Mouse (Mus musculus): ENCODE data around the gene Efhd2. TPM values are rescaled to one million over a fixed set of nuclear protein-coding genes. Genes with fewer than 3 reads are reported as not detected.

Gene Efhd2
- polyA plus RNA-seq, 1 experiment from 2014 or later, result 138 TPM

DNA sequence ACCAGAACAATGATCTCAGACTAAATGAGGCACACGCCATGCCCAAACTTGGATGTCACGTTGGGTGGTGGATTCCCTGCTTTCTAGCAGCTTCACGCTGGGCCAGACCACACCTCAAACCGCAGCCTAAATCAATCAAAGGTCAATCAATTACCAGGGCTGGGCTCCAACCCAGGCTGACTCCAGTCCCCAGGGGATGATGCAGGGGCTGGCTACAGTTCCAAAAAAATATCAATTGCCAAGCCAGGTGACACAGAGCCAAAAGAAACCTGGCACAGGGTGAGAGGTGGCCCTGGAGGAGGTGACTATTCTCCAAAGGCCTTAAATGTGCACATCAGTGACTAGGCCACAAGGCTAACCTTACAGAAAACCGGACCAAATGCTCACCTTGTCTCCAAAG is 9.1 kb downstream of the Efhd2 start:
- ATAC-seq, result no peak
- Histone ChIP-seq H3K4me2 (replicated peaks) (no peak overlapping the region), H3K9ac (no peak overlapping the region), H3K27me3 (replicated peaks) (no peaks in the 10 kb centered on the region), H3K27ac (no peak overlapping the region), H3K4me1 (replicated peaks) (peaks cover 61% of the 10 kb centered on the region), H3K4me3 (replicated peaks) (no peak overlapping the region), H3K36me3 (peaks cover 12% of the 10 kb centered on the region; the same call in 1 of the 2 replicates), H3K9me3 (no peaks in the 10 kb centered on the region)
- WGBS, result 81% methylated on average over 5 of the region's 5 CpGs

GRCm38 (mm10) chr4:141865006-141865405 is 9.7 kb downstream of the Efhd2 start:
- Histone ChIP-seq H3K36me3 (peaks cover 12% of the 10 kb centered on the region; the same call in 1 of the 2 replicates), H3K4me3 (replicated peaks) (no peak overlapping the region), H3K27ac (no peak overlapping the region), H3K4me1 (replicated peaks) (peaks cover 55% of the 10 kb centered on the region), H3K9ac (no peak overlapping the region), H3K27me3 (replicated peaks) (no peaks in the 10 kb centered on the region), H3K9me3 (no peaks in the 10 kb centered on the region), H3K4me2 (replicated peaks) (no peak overlapping the region)
- 88% methylated on average over 5 of the region's 5 CpGs for WGBS
- no peak for ATAC-seq

DNA sequence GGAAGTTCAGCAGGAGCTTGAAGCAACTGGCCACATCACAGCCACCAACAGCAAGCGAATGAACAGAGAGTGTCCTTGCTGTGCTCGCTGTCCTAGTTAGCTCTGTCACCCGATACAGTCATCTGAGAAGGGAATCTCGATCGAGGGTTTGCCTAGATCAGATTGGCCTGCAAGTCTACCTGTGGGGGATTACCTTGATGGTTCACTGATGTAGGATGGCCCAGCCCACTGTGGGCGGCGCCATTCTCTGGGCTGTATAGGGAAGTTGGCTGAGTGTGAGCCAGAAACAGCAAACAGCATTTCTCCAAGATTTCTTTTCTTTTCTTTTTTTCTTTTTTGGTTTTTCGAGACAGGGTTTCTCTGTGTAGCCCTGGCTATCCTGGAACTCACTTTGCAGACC is 10.2 kb downstream of the Efhd2 start:
- 96% methylated on average over 8 of the region's 8 CpGs for WGBS
- H3K36me3 ChIP-seq, result peaks cover 12% of the 10 kb centered on the region; the same call in 1 of the 2 replicates
- no peaks in the 10 kb centered on the region for H3K9me3 ChIP-seq
- no peak overlapping the region for H3K4me3 ChIP-seq (replicated peaks)
- ATAC-seq, result no peak
- no peak overlapping the region for H3K27ac ChIP-seq
- H3K9ac ChIP-seq, result no peak overlapping the region
- no peak overlapping the region for H3K4me2 ChIP-seq (replicated peaks)
- no peaks in the 10 kb centered on the region for H3K27me3 ChIP-seq (replicated peaks)
- H3K4me1 ChIP-seq (replicated peaks), result peaks cover 50% of the 10 kb centered on the region

GRCm38 (mm10) chr4:141863726-141864280 is 10.9 kb downstream of the Efhd2 start:
- no peak for ATAC-seq
- no peak overlapping the region for H3K4me3 ChIP-seq (replicated peaks)
- peaks cover 13% of the 10 kb centered on the region; the same call in 1 of the 2 replicates for H3K36me3 ChIP-seq
- H3K27ac ChIP-seq, result peak overlapping the region; percentile 20
- no peaks in the 10 kb centered on the region for H3K27me3 ChIP-seq (replicated peaks)
- H3K9me3 ChIP-seq, result no peaks in the 10 kb centered on the region
- H3K4me2 ChIP-seq (replicated peaks), result no peak overlapping the region
- H3K9ac ChIP-seq, result no peak overlapping the region
- H3K4me1 ChIP-seq (replicated peaks), result peaks cover 46% of the 10 kb centered on the region
- 76% methylated on average over 7 of the region's 7 CpGs for WGBS

GRCm38 (mm10) chr4:141862867-141863266 is 11.9 kb downstream of the Efhd2 start:
- Histone ChIP-seq H3K4me1 (replicated peaks) (peaks cover 46% of the 10 kb centered on the region), H3K9ac (no peak overlapping the region), H3K36me3 (peaks cover 16% of the 10 kb centered on the region; the same call in 1 of the 2 replicates), H3K27me3 (replicated peaks) (no peaks in the 10 kb centered on the region), H3K9me3 (no peaks in the 10 kb centered on the region), H3K4me2 (replicated peaks) (no peak overlapping the region), H3K27ac (0 out of 2 replicates have a peak overlapping the region, but pooled peaks have one; percentile 22), H3K4me3 (replicated peaks) (no peak overlapping the region)
- no peak for ATAC-seq
- WGBS, result 86% methylated on average over 5 of the region's 5 CpGs

DNA sequence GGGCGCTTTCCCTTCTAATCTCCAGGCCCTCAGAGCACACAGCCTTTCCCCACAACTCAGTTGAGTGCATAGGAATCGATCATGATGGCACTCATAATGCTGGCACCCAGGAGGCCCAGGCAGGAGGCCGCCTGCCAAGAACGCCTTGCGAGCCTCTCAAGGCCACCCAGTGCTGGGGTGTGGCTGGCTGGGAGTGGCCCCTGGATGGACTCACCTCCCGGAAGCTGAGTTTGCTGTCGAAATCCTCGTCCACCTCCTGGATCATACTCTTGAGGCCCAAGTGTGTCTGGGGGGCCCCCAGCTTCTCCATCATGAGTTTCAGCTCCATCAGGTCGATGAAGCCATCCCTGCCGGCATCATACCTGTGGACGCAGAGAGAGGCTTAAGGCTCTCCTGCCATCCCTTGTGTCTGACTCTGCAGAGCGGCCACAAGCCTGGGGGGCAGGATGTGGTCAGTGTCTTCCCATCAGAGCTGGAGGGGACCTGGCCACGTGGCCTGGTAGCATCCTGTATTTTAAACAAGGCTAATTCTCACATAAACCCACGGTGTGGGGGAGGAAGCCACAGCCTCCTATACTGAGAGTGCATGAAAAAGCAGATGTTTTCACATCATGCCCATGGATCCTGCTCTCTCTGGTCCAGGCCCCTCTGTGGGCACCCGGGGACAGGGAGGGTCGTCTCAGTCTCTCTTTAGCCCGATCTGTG is 13.0 kb downstream of the Efhd2 start:
- WGBS, result 76% methylated on average over 17 of the region's 17 CpGs
- 0 out of 2 replicates have a peak overlapping the region, but pooled peaks have one; percentile 9 for H3K27ac ChIP-seq
- ATAC-seq, result no peak

DNA sequence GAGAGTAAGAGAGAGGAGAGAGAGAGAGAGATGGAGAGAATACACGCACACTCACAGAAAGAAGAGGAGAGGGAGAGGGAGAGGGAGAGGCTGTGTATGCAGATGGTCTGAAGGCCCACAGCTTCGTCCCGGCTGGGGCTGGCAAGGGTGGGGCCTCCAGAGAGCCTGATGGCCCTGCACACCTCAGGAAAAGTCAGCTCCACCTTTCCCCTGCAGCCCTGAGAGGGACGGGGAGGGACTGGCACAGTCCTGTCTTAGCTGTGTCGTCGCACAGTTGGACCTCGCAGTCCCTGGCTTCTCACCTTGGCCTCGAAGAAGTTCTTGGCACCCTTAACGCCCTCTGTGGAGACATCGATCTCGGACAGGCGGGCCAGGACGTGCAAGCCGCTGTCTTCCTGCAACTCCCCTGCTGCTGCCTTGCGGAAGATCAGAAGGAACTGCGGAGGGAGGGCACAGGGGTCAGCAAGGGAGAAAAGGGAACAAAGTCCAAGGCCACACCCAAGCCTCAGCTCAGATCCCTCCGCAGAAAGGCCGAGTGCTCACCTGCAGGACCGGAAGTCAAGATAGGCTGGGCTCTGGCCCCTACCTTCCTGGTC is 14.4 kb downstream of the Efhd2 start:
- Histone ChIP-seq H3K9ac (no peak overlapping the region), H3K4me2 (replicated peaks) (0 out of 2 replicates have a peak overlapping the region, but pooled peaks have one; percentile 1), H3K9me3 (no peaks in the 10 kb centered on the region), H3K27ac (peak overlapping the region; percentile 19), H3K27me3 (replicated peaks) (no peaks in the 10 kb centered on the region), H3K4me1 (replicated peaks) (peaks cover 30% of the 10 kb centered on the region), H3K4me3 (replicated peaks) (no peak overlapping the region), H3K36me3 (peaks cover 13% of the 10 kb centered on the region; the same call in 1 of the 2 replicates)
- peak; percentile 63 for ATAC-seq
- 54% methylated on average over 19 of the region's 19 CpGs for WGBS

More for the DNA sequence above, 13.0 kb downstream of the Efhd2 start:
- Histone ChIP-seq H3K27me3 (replicated peaks) (no peaks in the 10 kb centered on the region), H3K4me1 (replicated peaks) (peaks cover 39% of the 10 kb centered on the region), H3K4me2 (replicated peaks) (no peak overlapping the region), H3K4me3 (replicated peaks) (no peak overlapping the region), H3K36me3 (peaks cover 16% of the 10 kb centered on the region; the same call in 1 of the 2 replicates), H3K9me3 (no peaks in the 10 kb centered on the region), H3K9ac (no peak overlapping the region)

- Histone ChIP-seq H3K9me3 (no peaks in the 10 kb centered on the region), H3K9ac (no peak overlapping the region), H3K27ac (no peak overlapping the region), H3K27me3 (replicated peaks) (no peaks in the 10 kb centered on the region), H3K4me1 (replicated peaks) (peaks cover 28% of the 10 kb centered on the region), H3K4me3 (replicated peaks) (no peak overlapping the region), H3K4me2 (replicated peaks) (no peak overlapping the region), H3K36me3 (peaks cover 13% of the 10 kb centered on the region; the same call in 1 of the 2 replicates)
- no peak for ATAC-seq
- WGBS, result 94% methylated on average over 14 of the region's 14 CpGs
Observed at GRCm38 (mm10) chr4:141859351-141859750, 15.4 kb downstream of the Efhd2 start.

GRCm38 (mm10) chr4:141858501-141858900 is 16.2 kb downstream of the Efhd2 start:
- Histone ChIP-seq H3K4me3 (replicated peaks) (no peak overlapping the region), H3K27ac (0 out of 2 replicates have a peak overlapping the region, but pooled peaks have one; percentile 13), H3K9ac (no peak overlapping the region), H3K27me3 (replicated peaks) (no peaks in the 10 kb centered on the region), H3K4me1 (replicated peaks) (peaks cover 22% of the 10 kb centered on the region), H3K4me2 (replicated peaks) (no peak overlapping the region), H3K9me3 (no peaks in the 10 kb centered on the region), H3K36me3 (peaks cover 13% of the 10 kb centered on the region; the same call in 1 of the 2 replicates)
- no peak for ATAC-seq
- 65% methylated on average over 20 of the region's 20 CpGs for WGBS

GRCm38 (mm10) chr4:141857422-141857930 is 17.2 kb downstream of the Efhd2 start:
- no peak overlapping the region for H3K4me2 ChIP-seq (replicated peaks)
- H3K27ac ChIP-seq, result peak overlapping the region; percentile 51; the same call in 1 of the 2 replicates
- no peak overlapping the region for H3K9ac ChIP-seq
- no peak overlapping the region for H3K4me3 ChIP-seq (replicated peaks)
- ATAC-seq, result peak; percentile 61
- H3K27me3 ChIP-seq (replicated peaks), result no peaks in the 10 kb centered on the region
- WGBS, result 19% methylated on average over 10 of the region's 10 CpGs
- H3K36me3 ChIP-seq, result peaks cover 13% of the 10 kb centered on the region; the same call in 1 of the 2 replicates
- no peaks in the 10 kb centered on the region for H3K9me3 ChIP-seq
- H3K4me1 ChIP-seq (replicated peaks), result peaks cover 15% of the 10 kb centered on the region; the same call in 1 of the 2 replicates

DNA sequence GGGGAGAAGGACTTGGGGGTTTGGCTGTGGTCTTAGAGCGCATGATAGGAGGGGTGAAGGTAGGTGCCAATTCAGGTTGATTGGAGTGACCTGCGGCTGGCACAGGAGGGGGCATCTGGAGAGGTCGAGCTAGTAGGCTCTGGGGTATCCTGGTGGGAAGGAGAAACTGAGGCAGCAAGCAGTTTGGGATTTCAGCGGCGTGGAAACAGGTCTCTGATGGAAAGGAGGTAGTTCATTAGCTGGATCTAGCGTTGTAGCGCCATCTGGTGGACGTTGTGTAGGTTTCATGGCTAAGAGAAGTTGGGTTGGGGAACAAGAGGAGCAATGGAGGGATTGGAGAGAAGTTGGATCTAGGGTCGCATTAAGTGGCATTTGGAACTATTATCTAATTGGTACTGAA is 21.3 kb downstream of the Efhd2 start:
- Histone ChIP-seq H3K9me3 (no peaks in the 10 kb centered on the region), H3K27me3 (replicated peaks) (no peaks in the 10 kb centered on the region), H3K4me3 (replicated peaks) (no peak overlapping the region), H3K4me1 (replicated peaks) (peaks cover 7% of the 10 kb centered on the region; the same call in 1 of the 2 replicates), H3K9ac (no peak overlapping the region), H3K36me3 (no peaks in the 10 kb centered on the region), H3K27ac (no peak overlapping the region), H3K4me2 (replicated peaks) (no peak overlapping the region)
- 78% methylated on average over 9 of the region's 9 CpGs for WGBS
- ATAC-seq, result no peak

GRCm38 (mm10) chr4:141845999-141846398 is 28.7 kb downstream of the Efhd2 start, which contains the start of gene Ctrc:
Ctrc (minus strand) TSS chr4:141846359.
- Histone ChIP-seq H3K4me3 (replicated peaks) (no peak within 1 kb of the TSS), H3K9me3 (no peaks in the 10 kb centered on the region), H3K27ac (no peak within 1 kb of the TSS), H3K4me2 (replicated peaks) (no peak within 1 kb of the TSS), H3K36me3 (no peaks in the 10 kb centered on the region), H3K4me1 (replicated peaks) (no peaks in the 10 kb centered on the region), H3K9ac (no peak within 1 kb of the TSS), H3K27me3 (replicated peaks) (no peaks in the 10 kb centered on the region)
- 75% methylated on average over 6 of the region's 6 CpGs for WGBS
- ATAC-seq, result no peak
